Mouse (Mus musculus) kidney, postnatal 14 days (tissue): ENCODE data around the gene Rnf11.
A peak's percentile ranks its signal among the peaks of the same experiment; 100 is the strongest.
"Not testable (repeated sequence)": the region's sequence is repeated elsewhere in the genome, so short reads cannot be mapped to it uniquely, and the experiment has no call there.

Source experiments
- DNase-seq: peaks from one replicate; pipeline ENCODE4 v3.0.0; 2022; ENCODE audit warnings: mixed read lengths

Rnf11 gene

DNA sequence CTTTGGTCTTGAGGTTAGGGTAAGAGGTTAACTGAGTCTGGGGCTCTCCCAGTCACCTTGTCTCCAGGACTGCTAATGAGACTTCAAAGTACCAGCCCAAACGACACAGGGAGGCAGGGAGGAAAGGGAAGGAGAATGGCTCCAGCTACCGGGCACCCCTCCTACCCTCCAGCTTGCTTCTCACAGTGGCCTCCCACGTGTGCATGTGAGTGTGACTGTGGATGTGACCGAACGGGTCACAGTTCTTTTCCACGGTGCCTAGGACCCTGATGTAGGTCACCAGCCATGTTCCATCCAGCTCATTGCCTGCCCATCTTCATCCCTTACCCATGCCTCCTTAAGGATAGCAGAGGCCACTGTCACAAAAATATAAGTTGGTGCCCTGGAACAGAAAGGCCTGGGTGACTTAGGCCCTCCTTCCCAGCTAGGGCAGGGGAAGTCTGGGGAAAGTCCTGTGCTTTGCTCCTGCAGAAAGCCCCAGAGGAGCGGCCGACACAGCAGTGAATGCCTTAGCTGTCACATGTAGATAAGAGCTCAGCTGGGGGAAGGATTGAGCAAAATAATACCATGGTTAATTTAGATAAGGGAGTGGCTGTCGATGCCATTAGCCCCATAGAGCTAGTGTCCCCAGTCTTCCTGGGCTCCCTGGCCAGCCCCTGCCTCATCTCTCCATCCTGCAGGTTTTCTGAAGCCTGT lies 73.7 kb downstream of the Rnf11 start:
- DNase-seq, result no peak

GRCm38 (mm10) chr4:109407701-109408485 lies 76.6 kb downstream of the Rnf11 start:
- no peak for DNase-seq

GRCm38 (mm10) chr4:109407176-109407520 lies 77.4 kb downstream of the Rnf11 start:
- DNase-seq, result no peak

GRCm38 (mm10) chr4:109406486-109407175 lies 77.9 kb downstream of the Rnf11 start, which contains the start of gene Ttc39a:
TSS of gene Ttc39a (plus strand) at chr4:109406623.
- peak; percentile 54 for DNase-seq

GRCm38 (mm10) chr4:109406054-109406485 lies 78.5 kb downstream of the Rnf11 start:
- peak; percentile 83 for DNase-seq

DNA sequence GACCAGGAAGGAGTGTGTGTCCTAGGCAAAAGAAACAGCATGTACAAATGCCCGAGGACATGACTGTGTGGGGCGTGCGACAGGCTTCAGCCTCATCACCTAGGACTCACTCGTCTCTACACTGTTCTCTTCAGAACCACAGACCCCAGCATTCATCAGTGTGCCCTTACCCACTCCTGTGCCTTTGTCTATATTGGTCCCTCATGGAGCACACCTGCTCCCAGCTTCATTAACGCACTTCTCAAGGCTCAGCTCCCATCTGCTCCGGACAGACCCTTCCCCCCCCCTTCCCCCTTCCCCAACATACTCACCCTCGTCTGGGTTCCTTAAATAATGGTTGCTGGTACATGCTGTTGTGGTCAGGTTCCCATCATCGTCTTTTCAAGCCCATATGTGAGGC lies 79.1 kb downstream of the Rnf11 start:
- no peak for DNase-seq

DNA sequence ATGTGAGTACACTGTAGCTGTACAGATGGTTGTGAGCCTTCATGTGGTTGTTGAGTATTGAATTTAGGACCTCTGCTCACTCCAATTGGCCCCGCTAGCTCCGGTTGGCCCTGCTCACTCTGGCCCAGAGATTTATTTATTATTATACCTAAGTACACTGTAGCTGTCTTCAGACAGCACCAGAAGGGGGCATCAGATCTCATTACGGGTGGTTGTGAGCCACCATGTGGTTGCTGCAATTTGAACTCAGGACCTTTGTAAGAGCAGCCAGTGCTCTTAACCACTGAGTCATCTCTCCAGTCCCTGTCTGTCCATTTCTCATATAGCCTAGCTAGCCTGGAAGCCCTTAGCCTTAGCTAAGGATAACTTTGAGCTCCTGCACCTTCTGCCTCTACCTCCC lies 79.6 kb downstream of the Rnf11 start:
- DNase-seq, result not testable (repeated sequence)

DNA sequence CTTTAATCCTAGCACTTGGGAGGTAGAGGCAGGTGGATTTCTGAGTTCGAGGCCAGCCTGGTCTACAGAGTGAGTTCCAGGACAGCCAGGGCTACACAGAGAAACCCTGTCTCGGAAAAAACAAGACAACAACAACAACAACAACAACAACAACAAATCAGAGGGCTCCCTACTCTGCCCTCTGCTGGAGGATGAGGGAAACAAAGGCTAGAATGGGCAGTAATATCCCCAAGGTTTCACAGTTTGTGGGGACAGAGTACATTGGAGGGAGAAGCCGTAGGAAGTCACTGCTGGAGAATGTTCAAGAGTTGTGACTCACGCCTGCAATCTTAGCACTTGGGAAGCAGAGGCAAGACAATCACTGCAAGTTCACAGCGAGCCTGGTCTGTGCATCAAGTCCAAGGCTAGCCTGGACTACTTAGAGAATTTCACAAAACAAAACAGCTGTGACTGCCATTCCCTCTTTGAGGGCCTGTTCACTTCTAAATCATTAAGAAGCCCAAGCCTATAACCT lies 83.3 kb downstream of the Rnf11 start:
- no peak for DNase-seq
